Mouse (Mus musculus) limb, embryonic 11.5 days (tissue): ENCODE results near the gene Foxd3. TPM values are rescaled to one million over a fixed set of nuclear protein-coding genes. Genes with fewer than 3 reads are reported as not detected.

Experiments
- ATAC-seq: fragments of 200-750 bp; cut with Nextera tagmentation; 2 replicates; pipeline ENCODE4 v1.8.0; 2017; ENCODE audit warnings: low read depth; ENCODE audit not compliant: insufficient number of reproducible peaks, low FRiP score, low TSS enrichment
- DNase-seq: peaks from one replicate; pipeline ENCODE4 v3.0.0-alpha.2; 2015; ENCODE audit warnings: low spot score
- H3K27ac ChIP-seq: fragments of 300-500 bp; sonication (generic); replicated peaks from 2 replicates; pipeline ENCODE4 v1.5.1; 2014; ENCODE audit warnings: low read depth, mild to moderate bottlenecking, low read length
- H3K27me3 ChIP-seq: fragments of 300-500 bp; sonication (generic); 2 replicates; pipeline ENCODE4 v1.6.1; 2014; ENCODE audit warnings: mild to moderate bottlenecking, low read length, mixed read lengths; ENCODE audit not compliant: control insufficient read depth, insufficient read depth
- H3K36me3 ChIP-seq: fragments of 300-500 bp; sonication (generic); 2 replicates; pipeline ENCODE4 v1.6.1; 2014; ENCODE audit warnings: mild to moderate bottlenecking, low read length, moderate library complexity, mixed read lengths; ENCODE audit not compliant: control insufficient read depth, insufficient read depth
- H3K4me1 ChIP-seq: fragments of 300-500 bp; sonication (generic); 2 replicates; pipeline ENCODE4 v1.6.1; 2014; ENCODE audit warnings: low read length, mixed read lengths; ENCODE audit not compliant: control insufficient read depth, insufficient read depth
- H3K4me2 ChIP-seq: fragments of 300-500 bp; sonication (generic); 2 replicates; pipeline ENCODE4 v1.6.1; 2014; ENCODE audit warnings: low read depth, mild to moderate bottlenecking, moderate library complexity; ENCODE audit not compliant: severe bottlenecking
- H3K4me3 ChIP-seq: fragments of 300-500 bp; sonication (generic); 2 replicates; pipeline ENCODE4 v1.5.1; 2014; ENCODE audit warnings: low read depth, low read length
- H3K9ac ChIP-seq: fragments of 300-500 bp; sonication (generic); 2 replicates; pipeline ENCODE4 v1.6.1; 2014; ENCODE audit warnings: mild to moderate bottlenecking, low read length
- H3K9me3 ChIP-seq: fragments of 300-500 bp; sonication (generic); 2 replicates; pipeline ENCODE4 v1.6.1; 2016; ENCODE audit warnings: low read length; ENCODE audit not compliant: control insufficient read depth
- WGBS: fragments of 180-500 bp; shearing (Covaris S2); extraction: QIAGEN DNeasy Blood & Tissue Kit; methylation state at CpG from one replicate; pipeline ENCODE4 v1.1.7; 2014; 5-methylcytosine and 5-hydroxymethylcytosine counted together
- polyA plus RNA-seq: library from polyadenylated mRNA; unstranded; fragments of >200 nt; fragmentation: Nextera tagmentation; extraction: Ambion mirVana; gene quantifications from 2 replicates; pipeline ENCODE4 v1.2.1, GENCODE M21; 2014

Foxd3 gene
- polyA plus RNA-seq, 1 experiment from 2014 or later: 0.44 TPM

DNA sequence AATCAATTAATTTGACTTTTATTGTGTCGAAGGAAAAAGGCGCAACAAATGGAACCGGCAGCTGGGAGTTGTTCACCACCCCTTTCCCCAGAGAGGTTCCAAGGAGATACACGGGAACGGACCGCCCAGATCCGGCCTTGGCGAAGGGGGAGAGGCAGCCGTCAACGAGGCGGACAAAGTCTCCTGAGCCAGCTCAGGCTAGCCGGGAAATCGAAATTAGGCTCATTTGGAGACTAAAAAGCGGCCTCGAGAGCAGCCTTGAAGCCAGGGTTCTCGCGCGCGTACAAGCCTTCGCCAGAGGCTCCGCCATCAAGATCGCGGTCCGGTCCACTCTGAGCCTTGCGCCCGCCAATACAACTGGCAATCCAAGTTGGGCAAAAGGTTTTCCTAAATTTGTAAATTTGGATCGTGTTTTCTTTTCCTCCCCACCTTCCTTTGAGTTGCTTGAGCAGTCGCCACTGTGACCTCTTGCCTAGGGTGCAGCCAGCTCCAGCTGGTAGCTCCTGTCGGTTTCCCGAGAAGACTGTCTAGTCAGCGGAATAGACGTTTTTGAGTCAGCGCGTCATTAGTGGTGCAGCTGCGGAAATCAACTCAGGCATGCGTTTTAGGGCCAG, 2.4 kb upstream of the Foxd3 start:
- ATAC-seq (no peak), DNase-seq (peak; percentile 63)
- Histone ChIP-seq H3K9me3 (no peaks in the 10 kb centered on the region), H3K9ac (no peak overlapping the region), H3K4me2 (no peak overlapping the region), H3K4me3 (no peak overlapping the region), H3K27me3 (peaks cover 88% of the 10 kb centered on the region), H3K27ac (no peak overlapping the region), H3K4me1 (peaks cover 3% of the 10 kb centered on the region; the same call in 1 of the 2 replicates), H3K36me3 (no peaks in the 10 kb centered on the region)
- WGBS: under 1% methylated on average over 36 of the region's 36 CpGs

DNA sequence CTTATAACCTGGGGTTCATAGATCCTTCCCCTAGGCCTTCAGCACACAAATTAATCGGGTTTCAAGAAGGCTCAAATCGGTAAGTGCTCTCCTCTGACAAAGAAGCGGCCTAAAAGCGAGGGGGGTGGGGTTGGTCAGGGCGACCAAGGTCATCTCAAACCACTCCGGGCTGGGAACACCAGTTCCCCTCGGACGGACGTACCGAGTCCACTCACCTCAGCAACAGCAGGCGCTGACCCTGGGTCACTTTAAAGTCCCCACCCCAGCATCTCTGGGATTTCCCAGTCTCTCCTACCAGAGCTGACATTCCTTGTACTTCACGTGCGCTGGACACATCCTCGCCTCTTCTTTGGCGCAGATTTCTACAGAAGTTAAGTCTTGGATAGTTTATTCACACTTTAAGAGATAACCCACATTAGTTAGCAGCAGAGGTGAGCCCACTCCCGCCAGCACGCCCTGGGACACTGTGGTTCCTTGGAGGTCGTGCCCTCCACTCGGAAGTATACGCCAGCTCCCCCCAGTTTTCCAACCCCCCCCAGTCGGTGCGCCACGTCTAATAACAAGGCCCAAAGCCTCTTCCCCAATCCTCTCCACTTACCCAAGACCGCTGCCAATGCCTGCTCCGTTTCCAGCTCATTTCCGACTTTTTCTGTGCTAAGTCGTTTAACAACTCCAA, 1.3 kb upstream of the Foxd3 start:
- Histone ChIP-seq H3K9ac (no peak overlapping the region), H3K4me2 (no peak overlapping the region), H3K27ac (no peak overlapping the region), H3K36me3 (no peaks in the 10 kb centered on the region), H3K27me3 (peaks cover 78% of the 10 kb centered on the region), H3K9me3 (no peaks in the 10 kb centered on the region), H3K4me3 (no peak overlapping the region), H3K4me1 (peaks cover 3% of the 10 kb centered on the region; the same call in 1 of the 2 replicates)
- no peak for ATAC-seq
- DNase-seq: peak; percentile 49
- under 1% methylated on average over 27 of the region's 27 CpGs for WGBS

DNA sequence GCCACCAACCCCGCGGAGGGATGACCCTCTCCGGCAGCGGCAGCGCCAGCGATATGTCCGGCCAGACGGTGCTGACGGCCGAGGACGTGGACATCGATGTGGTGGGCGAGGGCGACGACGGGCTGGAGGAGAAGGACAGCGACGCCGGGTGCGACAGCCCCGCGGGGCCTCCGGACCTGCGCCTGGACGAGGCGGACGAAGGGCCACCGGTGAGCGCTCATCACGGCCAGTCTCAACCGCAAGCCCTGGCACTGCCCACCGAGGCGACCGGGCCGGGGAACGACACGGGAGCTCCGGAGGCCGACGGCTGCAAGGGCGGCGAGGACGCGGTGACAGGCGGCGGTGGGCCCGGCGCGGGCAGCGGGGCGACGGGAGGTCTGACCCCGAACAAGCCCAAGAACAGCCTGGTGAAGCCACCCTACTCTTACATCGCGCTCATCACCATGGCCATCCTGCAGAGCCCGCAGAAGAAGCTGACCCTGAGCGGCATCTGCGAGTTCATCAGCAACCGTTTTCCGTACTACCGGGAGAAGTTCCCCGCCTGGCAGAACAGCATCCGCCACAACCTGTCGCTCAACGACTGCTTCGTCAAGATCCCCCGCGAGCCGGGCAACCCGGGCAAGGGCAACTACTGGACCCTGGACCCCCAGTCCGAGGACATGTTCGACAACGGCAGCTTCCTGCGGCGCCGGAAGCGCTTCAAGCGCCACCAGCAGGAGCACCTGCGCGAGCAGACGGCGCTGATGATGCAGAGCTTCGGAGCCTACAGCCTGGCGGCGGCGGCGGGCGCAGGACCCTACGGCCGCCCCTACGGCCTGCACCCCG, 718 bp downstream of the Foxd3 start:
- Histone ChIP-seq H3K4me2 (peak overlapping the region; percentile 37), H3K27ac (no peak overlapping the region), H3K4me1 (peaks cover 3% of the 10 kb centered on the region; the same call in 1 of the 2 replicates), H3K9ac (no peak overlapping the region; the same call in 1 of the 2 replicates), H3K36me3 (no peaks in the 10 kb centered on the region), H3K4me3 (peak overlapping the region; percentile 16), H3K9me3 (no peaks in the 10 kb centered on the region), H3K27me3 (peaks cover 78% of the 10 kb centered on the region)
- no peak for ATAC-seq
- DNase-seq: peak; percentile 56
- under 1% methylated on average over 91 of the region's 92 CpGs for WGBS

DNA sequence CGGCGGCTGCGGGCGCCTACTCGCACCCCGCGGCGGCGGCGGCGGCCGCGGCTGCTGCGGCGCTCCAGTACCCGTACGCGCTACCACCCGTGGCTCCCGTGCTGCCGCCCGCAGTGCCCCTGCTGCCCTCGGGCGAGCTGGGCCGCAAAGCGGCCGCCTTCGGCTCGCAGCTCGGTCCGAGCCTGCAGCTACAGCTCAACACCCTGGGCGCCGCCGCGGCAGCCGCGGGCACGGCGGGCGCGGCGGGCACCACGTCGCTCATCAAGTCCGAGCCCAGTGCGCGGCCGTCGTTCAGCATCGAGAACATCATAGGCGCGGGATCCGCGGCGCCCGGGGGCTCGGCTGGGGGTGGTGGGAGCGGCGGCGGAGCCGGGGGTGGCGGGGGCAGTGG, 1.3 kb downstream of the Foxd3 start:
- H3K9ac ChIP-seq: no peak overlapping the region; the same call in 1 of the 2 replicates
- peak overlapping the region; percentile 16 for H3K4me3 ChIP-seq
- ATAC-seq (no peak), DNase-seq (no peak)
- peaks cover 77% of the 10 kb centered on the region for H3K27me3 ChIP-seq
- peak overlapping the region; percentile 37 for H3K4me2 ChIP-seq
- H3K4me1 ChIP-seq: peaks cover 3% of the 10 kb centered on the region; the same call in 1 of the 2 replicates
- no peak overlapping the region for H3K27ac ChIP-seq
- no peaks in the 10 kb centered on the region for H3K36me3 ChIP-seq
- WGBS: 0% methylated on average over 39 of the region's 62 CpGs
- H3K9me3 ChIP-seq: no peaks in the 10 kb centered on the region

DNA sequence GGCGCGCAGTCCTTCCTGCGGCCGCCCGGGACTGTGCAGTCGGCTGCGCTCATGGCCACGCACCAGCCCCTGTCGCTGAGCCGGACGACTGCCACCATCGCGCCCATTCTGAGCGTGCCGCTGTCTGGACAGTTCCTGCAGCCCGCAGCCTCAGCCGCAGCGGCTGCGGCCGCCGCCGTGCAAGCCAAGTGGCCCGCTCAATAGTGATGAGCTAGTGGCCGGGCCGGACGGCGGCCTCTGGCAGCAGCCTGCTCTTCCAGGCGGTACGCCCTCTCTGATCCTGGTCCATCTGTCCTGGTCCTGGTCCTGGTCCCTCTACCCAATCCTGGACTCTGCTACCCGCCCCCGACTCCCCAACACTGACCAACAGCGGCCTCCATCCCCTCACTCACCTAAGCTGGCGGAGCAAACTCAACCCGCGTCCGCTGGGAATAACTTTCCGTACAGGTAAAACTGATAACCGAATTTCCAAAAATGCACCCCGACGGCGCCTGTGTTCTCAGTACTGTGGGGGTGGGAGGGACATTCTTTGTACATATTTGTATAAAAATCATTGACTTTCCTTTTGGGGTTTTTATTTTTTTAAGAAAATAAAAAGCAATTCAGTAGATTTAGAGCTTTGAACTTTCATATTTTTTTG, 1.9 kb downstream of the Foxd3 start:
- Histone ChIP-seq H3K4me1 (peaks cover 3% of the 10 kb centered on the region; the same call in 1 of the 2 replicates), H3K36me3 (no peaks in the 10 kb centered on the region), H3K9me3 (no peaks in the 10 kb centered on the region), H3K27ac (no peak overlapping the region), H3K27me3 (peaks cover 76% of the 10 kb centered on the region), H3K4me2 (peak overlapping the region; percentile 37), H3K4me3 (peak overlapping the region; percentile 16), H3K9ac (no peak overlapping the region)
- ATAC-seq (no peak), DNase-seq (peak; percentile 60)
- WGBS: under 1% methylated on average over 36 of the region's 41 CpGs

DNA sequence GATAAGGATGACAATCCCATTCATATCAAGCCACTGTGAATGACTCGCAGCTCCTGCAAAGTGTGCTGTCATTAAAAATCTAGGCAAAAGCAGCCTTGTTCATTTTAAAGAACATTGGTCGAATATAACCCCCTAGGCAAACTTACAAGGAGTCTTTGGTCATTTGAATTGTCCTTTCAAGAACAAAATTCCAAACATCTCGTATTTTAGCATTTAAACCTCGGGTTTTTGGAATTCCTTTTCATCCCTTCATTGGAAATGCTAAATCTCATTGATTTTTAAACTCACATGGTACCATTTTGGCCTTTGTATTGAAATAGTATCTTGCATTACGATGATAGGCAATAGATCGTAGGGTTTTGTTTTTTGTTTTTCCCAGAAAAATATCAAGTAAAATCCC, 2.8 kb downstream of the Foxd3 start:
- Histone ChIP-seq H3K9ac (no peak overlapping the region), H3K4me2 (no peak overlapping the region), H3K4me1 (peaks cover 3% of the 10 kb centered on the region; the same call in 1 of the 2 replicates), H3K27ac (no peak overlapping the region), H3K4me3 (no peak overlapping the region), H3K9me3 (no peaks in the 10 kb centered on the region), H3K27me3 (peaks cover 77% of the 10 kb centered on the region), H3K36me3 (no peaks in the 10 kb centered on the region)
- DNase-seq (peak; percentile 35), ATAC-seq (no peak)
- WGBS: 16% methylated on average over 6 of the region's 6 CpGs

DNA sequence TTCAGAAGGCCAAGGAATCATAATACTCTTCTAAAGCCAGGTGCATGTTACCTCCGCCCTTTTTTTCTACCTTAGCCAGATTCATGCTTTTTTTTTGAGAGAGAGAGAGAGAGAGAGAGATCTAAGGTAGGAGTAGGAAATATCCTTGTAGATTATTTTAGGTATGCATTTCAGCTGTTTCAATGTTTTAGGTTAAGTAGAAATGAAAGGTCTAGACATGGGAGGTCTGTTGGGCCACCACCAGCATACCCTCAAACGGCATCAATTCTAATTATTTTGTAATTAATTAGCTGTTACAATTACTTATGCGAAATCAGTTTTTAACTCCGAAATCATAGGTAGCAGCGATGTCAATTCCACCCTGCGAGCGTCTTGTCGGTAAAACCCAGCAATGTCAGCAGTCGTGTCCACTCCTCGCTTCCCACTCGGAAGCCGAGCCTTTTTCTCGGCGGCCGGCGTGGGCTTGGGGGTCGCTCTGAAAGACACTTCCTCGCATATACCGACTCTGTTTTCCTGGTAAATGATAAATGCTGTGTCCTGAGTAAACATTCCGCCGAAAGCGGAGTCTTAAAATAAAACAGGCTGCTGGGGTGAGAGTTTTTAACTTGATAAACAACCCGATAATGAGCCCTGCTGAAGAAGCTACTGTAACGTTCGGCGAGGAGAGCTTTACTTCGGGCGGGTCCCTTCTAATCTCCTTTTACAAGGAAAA, 3.4 kb downstream of the Foxd3 start:
- ATAC-seq: no peak
- DNase-seq: peak; percentile 63
- peaks cover 76% of the 10 kb centered on the region for H3K27me3 ChIP-seq
- WGBS: 1% methylated on average over 28 of the region's 28 CpGs
- peaks cover 3% of the 10 kb centered on the region; the same call in 1 of the 2 replicates for H3K4me1 ChIP-seq
- no peak overlapping the region for H3K4me3 ChIP-seq
- no peak overlapping the region for H3K4me2 ChIP-seq
- no peaks in the 10 kb centered on the region for H3K9me3 ChIP-seq
- no peak overlapping the region for H3K27ac ChIP-seq
- H3K9ac ChIP-seq: no peak overlapping the region
- no peaks in the 10 kb centered on the region for H3K36me3 ChIP-seq
